Mouse (Mus musculus): Measurements from ENCODE around the gene Smim10l2a. TPM values are rescaled to one million over a fixed set of nuclear protein-coding genes. Genes with fewer than 3 reads are reported as not detected.
A peak's percentile ranks its signal among the peaks of the same experiment; 100 is the strongest.
"Not testable (repeated sequence)": the region's sequence is repeated elsewhere in the genome, so short reads cannot be mapped to it uniquely, and the experiment has no call there.

Gene Smim10l2a
- polyA plus RNA-seq (2015; fragmentation: Nextera tagmentation; extraction: Ambion mirVana), result 7.5 and 7.9 TPM in 2 replicates

DNA sequence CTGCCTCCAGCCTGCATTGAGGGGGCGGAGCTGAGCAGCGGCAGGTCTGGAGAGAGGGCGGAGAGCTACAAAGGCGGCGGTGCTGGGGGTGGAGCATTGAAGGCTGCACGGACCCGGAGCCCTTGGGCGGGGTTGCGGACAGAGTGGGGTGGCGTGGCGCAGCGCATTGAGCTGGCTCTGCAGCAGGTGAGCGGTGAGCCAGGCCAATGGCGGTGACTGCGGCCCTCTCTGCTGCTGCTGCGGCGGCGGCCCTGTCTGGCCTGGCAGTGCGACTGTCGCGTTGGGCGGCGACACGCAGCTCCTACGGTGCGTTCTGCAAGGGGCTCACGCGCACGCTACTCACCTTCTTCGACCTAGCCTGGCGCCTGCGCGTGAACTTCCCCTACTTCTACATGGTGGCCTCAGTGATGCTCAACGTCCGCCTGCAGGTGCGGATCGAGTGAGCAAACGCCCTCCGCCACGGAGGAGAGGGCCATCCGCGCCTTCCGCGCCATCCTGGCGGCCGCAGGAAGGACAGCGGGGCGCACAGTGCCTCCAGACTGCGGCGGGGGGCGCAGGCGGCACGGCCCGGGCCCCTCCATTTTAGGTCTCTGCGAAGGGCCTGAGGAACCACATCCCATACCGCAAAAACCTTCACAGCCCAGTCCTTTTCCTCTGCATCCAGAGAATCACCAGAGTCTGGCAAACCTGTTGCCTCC is at the start of gene Smim10l2a:
TSS of gene Smim10l2a (plus strand) at position 156 of the 698 bp plus-strand sequence.
- Histone ChIP-seq H3K4me2 (peak within 1 kb of the TSS; percentile 70), H3K9ac (peak within 1 kb of the TSS; percentile 27; the same call in 1 of the 2 replicates), H3K4me3 (peak within 1 kb of the TSS; percentile 48)
- not testable (repeated sequence) for H3K9me3 ChIP-seq, H3K27ac ChIP-seq, H3K4me1 ChIP-seq, H3K27me3 ChIP-seq, H3K36me3 ChIP-seq
- 12% methylated on average over 47 of the region's 56 CpGs for WGBS
- peak; percentile 91 for ATAC-seq (ENCODE audit: borderline replicate concordance, extremely low read depth, low FRiP score, low TSS enrichment)

DNA sequence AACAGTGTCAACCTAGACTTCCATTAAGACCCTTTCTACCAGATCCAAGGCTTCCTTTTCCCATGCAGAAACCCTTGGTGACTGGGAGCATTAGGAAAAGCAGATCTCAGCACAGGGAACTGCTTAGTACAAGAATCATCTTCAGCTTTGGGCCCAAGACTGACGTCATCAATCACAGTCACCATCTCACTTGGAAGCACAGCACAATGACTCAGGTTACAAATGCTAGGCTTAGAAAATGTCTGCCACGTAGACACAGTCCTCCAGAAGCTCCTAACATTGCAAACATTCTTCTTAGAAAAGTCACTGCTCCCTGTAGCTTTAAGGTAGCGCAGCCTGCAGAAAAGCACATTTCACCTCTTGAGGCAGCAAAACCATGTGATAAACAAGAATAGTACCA is 42.3 kb upstream of the Smim10l2a start:
- no peak overlapping the region for H3K4me3 ChIP-seq
- no peak overlapping the region for H3K27ac ChIP-seq
- no peak overlapping the region for H3K9ac ChIP-seq
- no peaks in the 10 kb centered on the region for H3K36me3 ChIP-seq
- H3K9me3 ChIP-seq, result no peaks in the 10 kb centered on the region
- no peak for ATAC-seq (ENCODE audit: borderline replicate concordance, extremely low read depth, low FRiP score, low TSS enrichment)
- no peak overlapping the region for H3K4me2 ChIP-seq
- no peaks in the 10 kb centered on the region for H3K27me3 ChIP-seq
- 49% methylated on average over 3 of the region's 3 CpGs for WGBS
- no peaks in the 10 kb centered on the region for H3K4me1 ChIP-seq

- ATAC-seq (ENCODE audit: borderline replicate concordance, extremely low read depth, low FRiP score, low TSS enrichment), result no peak
These were observed 34.1 kb upstream of the Smim10l2a start for GRCm38 (mm10) chrX:56340305-56340704.

DNA sequence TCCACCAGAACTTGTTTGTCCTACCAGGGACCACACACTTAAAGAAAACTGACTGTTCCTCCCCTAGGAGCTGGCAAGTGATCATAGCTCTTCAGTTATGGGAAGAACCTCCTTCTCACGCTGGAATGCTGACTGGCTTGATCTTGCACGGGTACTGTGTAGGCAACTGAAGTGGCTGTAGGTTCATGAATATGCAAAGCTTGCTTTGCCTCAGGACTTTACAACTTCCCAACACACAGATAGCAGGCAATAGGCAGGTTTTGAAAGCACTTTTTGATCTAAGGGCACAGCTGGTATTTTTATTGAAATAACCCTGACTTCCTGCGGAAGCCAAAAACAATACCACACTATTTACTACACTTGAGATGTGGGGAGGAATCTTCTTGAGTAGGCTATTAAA is 31.5 kb upstream of the Smim10l2a start:
- no peaks in the 10 kb centered on the region for H3K9me3 ChIP-seq
- no peaks in the 10 kb centered on the region for H3K27me3 ChIP-seq
- H3K36me3 ChIP-seq, result no peaks in the 10 kb centered on the region
- H3K9ac ChIP-seq, result no peak overlapping the region
- no peak for ATAC-seq (ENCODE audit: borderline replicate concordance, extremely low read depth, low FRiP score, low TSS enrichment)
- H3K4me3 ChIP-seq, result no peak overlapping the region
- H3K4me2 ChIP-seq, result no peak overlapping the region
- H3K27ac ChIP-seq, result no peak overlapping the region
- H3K4me1 ChIP-seq, result no peaks in the 10 kb centered on the region
- 72% methylated on average over 3 of the region's 3 CpGs for WGBS

More at GRCm38 (mm10) chrX:56340305-56340704, 34.1 kb upstream of the Smim10l2a start:
- no peaks in the 10 kb centered on the region for H3K4me1 ChIP-seq
- no peaks in the 10 kb centered on the region for H3K27me3 ChIP-seq
- H3K4me3 ChIP-seq, result no peak overlapping the region
- no peaks in the 10 kb centered on the region for H3K36me3 ChIP-seq
- no peaks in the 10 kb centered on the region for H3K9me3 ChIP-seq
- H3K27ac ChIP-seq, result no peak overlapping the region
- H3K9ac ChIP-seq, result no peak overlapping the region
- H3K4me2 ChIP-seq, result no peak overlapping the region

GRCm38 (mm10) chrX:56346176-56346931 is 28.0 kb upstream of the Smim10l2a start, which contains the start of gene Zfp449:
TSS of gene Zfp449 (plus strand) at chrX:56346400.
- Histone ChIP-seq H3K9ac (peak within 1 kb of the TSS; percentile 54), H3K27ac (peak within 1 kb of the TSS; percentile 61), H3K4me1 (no peaks in the 10 kb centered on the region)

DNA sequence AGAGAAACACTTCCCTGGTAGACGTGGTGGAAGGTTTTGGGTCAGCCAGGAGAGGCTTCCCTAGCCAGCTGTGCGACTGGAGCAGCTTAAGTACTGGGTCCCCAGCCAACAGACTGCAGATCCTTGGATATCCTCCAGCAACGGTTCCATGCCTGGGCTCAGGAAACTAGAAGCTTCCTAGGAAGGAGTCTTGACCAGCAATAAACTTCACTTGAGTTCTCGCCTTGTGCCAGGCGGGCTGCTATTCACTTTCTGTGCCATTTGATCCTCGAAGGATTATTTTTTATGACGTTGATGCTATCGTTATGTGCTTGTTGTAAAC is 27.5 kb upstream of the Smim10l2a start:
- H3K9ac ChIP-seq, result 0 out of 2 replicates have a peak overlapping the region, but pooled peaks have one; percentile 54
- WGBS, result 29% methylated on average over 8 of the region's 8 CpGs
- H3K27me3 ChIP-seq, result no peaks in the 10 kb centered on the region
- peak; percentile 61; the same call in 1 of the 2 replicates for ATAC-seq (ENCODE audit: borderline replicate concordance, extremely low read depth, low FRiP score, low TSS enrichment)
- no peaks in the 10 kb centered on the region for H3K4me1 ChIP-seq
- peak overlapping the region; percentile 61; the same call in 1 of the 2 replicates for H3K27ac ChIP-seq
- peak overlapping the region; percentile 57 for H3K4me3 ChIP-seq
- no peaks in the 10 kb centered on the region for H3K36me3 ChIP-seq
- H3K4me2 ChIP-seq, result peak overlapping the region; percentile 52
- no peaks in the 10 kb centered on the region for H3K9me3 ChIP-seq

More at GRCm38 (mm10) chrX:56346176-56346931, 28.0 kb upstream of the Smim10l2a start, which contains the start of gene Zfp449:
- Histone ChIP-seq H3K4me3 (peak within 1 kb of the TSS; percentile 57), H3K36me3 (no peaks in the 10 kb centered on the region), H3K9me3 (no peaks in the 10 kb centered on the region), H3K4me2 (peak within 1 kb of the TSS; percentile 52), H3K27me3 (no peaks in the 10 kb centered on the region)
- 18% methylated on average over 39 of the region's 39 CpGs for WGBS
- peak; percentile 96 for ATAC-seq (ENCODE audit: borderline replicate concordance, extremely low read depth, low FRiP score, low TSS enrichment)

GRCm38 (mm10) chrX:56380852-56381251 is 6.5 kb downstream of the Smim10l2a start:
- H3K4me1 ChIP-seq, result no peaks in the 10 kb centered on the region
- no peak overlapping the region for H3K4me2 ChIP-seq
- no peaks in the 10 kb centered on the region for H3K36me3 ChIP-seq
- ATAC-seq (ENCODE audit: borderline replicate concordance, extremely low read depth, low FRiP score, low TSS enrichment), result no peak
- H3K9ac ChIP-seq, result no peak overlapping the region
- H3K4me3 ChIP-seq, result no peak overlapping the region
- H3K27me3 ChIP-seq, result no peaks in the 10 kb centered on the region
- no peaks in the 10 kb centered on the region for H3K9me3 ChIP-seq
- WGBS, result 79% methylated on average over 2 of the region's 2 CpGs
- no peak overlapping the region for H3K27ac ChIP-seq

DNA sequence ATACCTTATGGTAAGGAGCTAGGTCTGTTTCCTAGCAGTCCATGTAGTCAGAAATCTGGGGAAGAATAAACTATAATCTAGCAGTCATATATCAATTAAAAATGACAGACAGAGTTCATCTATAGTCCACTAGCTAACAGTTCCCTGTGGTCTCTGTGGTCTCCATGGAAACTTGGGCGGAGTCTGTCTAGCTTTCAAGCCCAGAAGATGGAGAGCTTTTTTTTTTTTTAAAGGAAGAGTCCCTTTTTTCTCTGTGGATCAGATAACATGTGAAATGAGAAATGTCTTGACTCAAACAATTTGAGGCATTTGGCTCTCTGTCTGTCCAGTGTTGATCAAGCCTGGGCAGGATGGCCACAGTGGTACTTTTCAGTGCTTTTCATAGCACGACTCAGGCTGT is 9.8 kb downstream of the Smim10l2a start:
- H3K4me3 ChIP-seq, result no peak overlapping the region
- ATAC-seq (ENCODE audit: borderline replicate concordance, extremely low read depth, low FRiP score, low TSS enrichment), result no peak
- WGBS, result 55% methylated on average over 2 of the region's 2 CpGs
- no peaks in the 10 kb centered on the region for H3K9me3 ChIP-seq
- H3K4me2 ChIP-seq, result no peak overlapping the region
- no peaks in the 10 kb centered on the region for H3K36me3 ChIP-seq
- H3K4me1 ChIP-seq, result no peaks in the 10 kb centered on the region
- no peak overlapping the region for H3K9ac ChIP-seq
- H3K27me3 ChIP-seq, result no peaks in the 10 kb centered on the region
- no peak overlapping the region for H3K27ac ChIP-seq

DNA sequence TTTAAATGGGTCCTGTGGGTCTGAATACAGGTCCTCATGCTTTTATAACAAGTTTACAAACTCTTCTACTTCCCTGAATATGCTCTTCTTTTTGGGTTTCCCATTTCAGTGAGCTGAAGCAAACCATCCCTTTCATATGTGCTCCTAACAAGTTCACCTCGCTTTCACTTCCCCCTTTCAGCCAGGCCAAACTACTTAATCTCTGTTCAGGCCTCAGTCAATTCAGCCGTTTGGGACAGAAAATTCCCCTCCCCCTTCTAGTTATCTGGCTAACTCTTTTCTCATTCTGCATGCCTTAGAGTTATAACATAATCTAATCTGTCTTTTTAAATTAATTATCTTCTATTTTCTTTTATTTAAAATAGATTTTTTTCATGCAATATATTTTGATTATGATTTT is 30.3 kb downstream of the Smim10l2a start:
- Histone ChIP-seq H3K4me3 (no peak overlapping the region), H3K4me2 (no peak overlapping the region), H3K36me3 (no peaks in the 10 kb centered on the region), H3K9ac (no peak overlapping the region), H3K4me1 (no peaks in the 10 kb centered on the region), H3K27me3 (no peaks in the 10 kb centered on the region), H3K9me3 (no peaks in the 10 kb centered on the region), H3K27ac (no peak overlapping the region)
- WGBS, result 29% methylated on average over 2 of the region's 2 CpGs
- no peak for ATAC-seq (ENCODE audit: borderline replicate concordance, extremely low read depth, low FRiP score, low TSS enrichment)

DNA sequence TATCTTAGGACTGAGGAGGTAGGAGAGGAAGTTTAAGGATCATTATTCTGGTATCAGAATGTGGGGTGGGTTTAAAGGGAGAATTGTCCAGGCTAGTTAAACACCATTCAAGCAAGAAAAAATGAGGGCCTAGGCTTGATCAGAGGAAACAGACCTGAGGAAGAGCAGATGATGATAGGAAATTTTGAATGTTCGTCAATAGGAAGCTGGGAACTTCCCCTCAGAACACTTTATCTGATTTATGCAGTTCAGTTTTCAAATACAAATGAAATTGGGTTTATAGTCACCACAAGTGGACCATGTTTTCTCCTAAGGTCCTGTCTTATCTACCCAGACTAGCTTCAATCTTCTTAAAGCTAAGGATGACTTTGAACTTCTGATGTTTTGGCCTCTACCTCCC is 31.1 kb downstream of the Smim10l2a start:
- Histone ChIP-seq H3K27ac (no peak overlapping the region), H3K27me3 (no peaks in the 10 kb centered on the region), H3K9me3 (no peaks in the 10 kb centered on the region), H3K36me3 (no peaks in the 10 kb centered on the region), H3K4me2 (no peak overlapping the region), H3K4me3 (no peak overlapping the region), H3K9ac (no peak overlapping the region), H3K4me1 (no peaks in the 10 kb centered on the region)
- no peak for ATAC-seq (ENCODE audit: borderline replicate concordance, extremely low read depth, low FRiP score, low TSS enrichment)
- 33% methylated on average over 1 of the region's 1 CpGs for WGBS

DNA sequence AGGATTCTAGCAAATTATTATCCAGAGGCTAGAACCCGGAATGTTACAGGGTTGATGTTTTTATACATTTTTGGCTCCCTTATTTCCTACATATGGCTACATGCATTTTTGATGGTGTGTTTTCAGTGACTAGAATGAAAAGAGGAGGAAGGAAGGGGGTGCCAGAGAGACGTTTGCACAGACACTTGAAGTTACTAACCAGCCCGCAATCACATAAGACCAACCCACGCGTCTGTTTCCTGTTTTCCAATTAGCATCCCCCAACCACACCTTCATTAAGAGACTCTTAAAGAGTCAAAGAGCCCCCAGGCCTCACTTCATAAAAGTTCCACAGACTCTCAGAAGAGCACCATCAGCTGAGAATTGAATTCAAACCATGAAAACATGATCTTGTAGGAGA is 31.7 kb downstream of the Smim10l2a start:
- no peak overlapping the region for H3K27ac ChIP-seq
- no peak overlapping the region for H3K4me3 ChIP-seq
- no peaks in the 10 kb centered on the region for H3K9me3 ChIP-seq
- no peaks in the 10 kb centered on the region for H3K36me3 ChIP-seq
- no peak overlapping the region for H3K4me2 ChIP-seq
- H3K4me1 ChIP-seq, result no peaks in the 10 kb centered on the region
- no peaks in the 10 kb centered on the region for H3K27me3 ChIP-seq
- 64% methylated on average over 5 of the region's 5 CpGs for WGBS
- ATAC-seq (ENCODE audit: borderline replicate concordance, extremely low read depth, low FRiP score, low TSS enrichment), result no peak
- no peak overlapping the region for H3K9ac ChIP-seq

DNA sequence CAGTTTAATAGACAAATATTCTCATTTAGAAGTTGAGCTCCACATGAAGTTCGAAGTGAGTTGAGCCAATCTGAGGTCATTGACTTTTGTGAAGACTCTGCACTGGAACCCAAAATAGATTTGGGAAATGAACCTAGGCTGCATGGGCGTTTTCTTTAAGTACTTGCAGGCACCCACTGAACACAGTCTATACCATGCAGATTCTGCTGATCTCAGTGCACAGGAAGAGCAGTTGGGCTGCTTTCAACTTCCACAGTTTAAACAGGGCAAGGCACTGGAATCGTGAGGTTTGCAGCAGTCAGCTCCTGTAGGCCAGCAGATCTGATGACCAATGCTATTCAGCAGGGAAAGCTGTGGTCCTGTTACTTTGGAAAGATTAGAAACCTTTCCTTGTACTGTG is 41.9 kb downstream of the Smim10l2a start:
- Histone ChIP-seq H3K27me3 (no peaks in the 10 kb centered on the region), H3K36me3 (no peaks in the 10 kb centered on the region), H3K4me2 (no peak overlapping the region), H3K4me3 (no peak overlapping the region), H3K4me1 (no peaks in the 10 kb centered on the region), H3K9ac (no peak overlapping the region), H3K9me3 (no peaks in the 10 kb centered on the region), H3K27ac (no peak overlapping the region)
- no peak for ATAC-seq (ENCODE audit: borderline replicate concordance, extremely low read depth, low FRiP score, low TSS enrichment)
- WGBS, result 63% methylated on average over 3 of the region's 3 CpGs

Data from lung, embryonic 15.5 days (tissue).